Mouse (Mus musculus) lung, embryonic 16.5 days (tissue): ENCODE measurements around the gene Rgs12. TPM values are rescaled to one million over a fixed set of nuclear protein-coding genes. Genes with fewer than 3 reads are reported as not detected.
A peak's percentile ranks its signal among the peaks of the same experiment; 100 is the strongest.

Experiments
- ATAC-seq: fragments of 200-750 bp; cut with Nextera tagmentation; 2 replicates; pipeline ENCODE4 v1.8.0; 2017; ENCODE audit warnings: low read depth, mild to moderate bottlenecking, moderate library complexity
- H3K27ac ChIP-seq: fragments of 300-500 bp; sonication (generic); 2 replicates; pipeline ENCODE4 v1.5.1; 2014; ENCODE audit warnings: mild to moderate bottlenecking, control low read depth, low read length
- H3K27me3 ChIP-seq: fragments of 300-500 bp; sonication (generic); 2 replicates; pipeline ENCODE4 v1.6.1; 2014; ENCODE audit warnings: low read depth, low read length, mixed read lengths; ENCODE audit not compliant: control insufficient read depth, insufficient read depth
- H3K36me3 ChIP-seq: fragments of 300-500 bp; sonication (generic); 2 replicates; pipeline ENCODE4 v1.6.1; 2014; ENCODE audit warnings: low read length; ENCODE audit not compliant: control insufficient read depth, insufficient read depth
- H3K4me1 ChIP-seq: fragments of 300-500 bp; sonication (generic); replicated peaks from 2 replicates; pipeline ENCODE4 v1.6.1; 2014; ENCODE audit warnings: low read length, mixed read lengths; ENCODE audit not compliant: control insufficient read depth, insufficient read depth
- H3K4me2 ChIP-seq: fragments of 300-500 bp; sonication (generic); 2 replicates; pipeline ENCODE4 v1.6.1; 2014; ENCODE audit warnings: low read depth, low read length, control low read depth
- H3K4me3 ChIP-seq: fragments of 300-500 bp; sonication (generic); 2 replicates; pipeline ENCODE4 v1.5.1; 2014; ENCODE audit warnings: mild to moderate bottlenecking, low read length, control low read depth
- H3K9ac ChIP-seq: fragments of 300-500 bp; sonication (generic); 2 replicates; pipeline ENCODE4 v1.6.1; 2014; ENCODE audit warnings: low read length, control low read depth
- H3K9me3 ChIP-seq: fragments of 300-500 bp; sonication (generic); 2 replicates; pipeline ENCODE4 v1.6.1; 2016; ENCODE audit warnings: low read length; ENCODE audit not compliant: control insufficient read depth
- WGBS: fragments of 180-500 bp; shearing (Covaris S2); extraction: QIAGEN DNeasy Blood & Tissue Kit; methylation state at CpG from one replicate; pipeline ENCODE4 v1.1.7; 2014; 5-methylcytosine and 5-hydroxymethylcytosine counted together
- polyA plus RNA-seq: library from polyadenylated mRNA; unstranded; fragments of >200 nt; fragmentation: Nextera tagmentation; extraction: Ambion mirVana; gene quantifications from 2 replicates; pipeline ENCODE4 v1.2.1, GENCODE M21; 2015

Gene Rgs12
- polyA plus RNA-seq, 1 experiment from 2014 or later: 34.7 TPM

- Histone ChIP-seq H3K9ac (no peak overlapping the region), H3K27me3 (no peaks in the 10 kb centered on the region), H3K9me3 (0 out of 2 replicates have a peak, but pooled peaks cover 2% of the 10 kb centered on the region), H3K4me2 (no peak overlapping the region), H3K4me3 (no peak overlapping the region), H3K36me3 (no peaks in the 10 kb centered on the region), H3K27ac (no peak overlapping the region; the same call in 1 of the 2 replicates), H3K4me1 (peaks cover 14% of the 10 kb centered on the region)
- 83% methylated on average over 9 of the region's 9 CpGs for WGBS
- no peak for ATAC-seq
Measured at GRCm38 (mm10) chr5:34930151-34930975, 18.9 kb upstream of the Rgs12 start.

- no peak overlapping the region for H3K4me3 ChIP-seq
- no peak overlapping the region for H3K9ac ChIP-seq
- 0 out of 2 replicates have a peak, but pooled peaks cover 2% of the 10 kb centered on the region for H3K9me3 ChIP-seq
- no peaks in the 10 kb centered on the region for H3K36me3 ChIP-seq
- H3K4me1 ChIP-seq: peaks cover 14% of the 10 kb centered on the region
- no peak overlapping the region for H3K4me2 ChIP-seq
- peak overlapping the region; percentile 56 for H3K27ac ChIP-seq
- WGBS: 54% methylated on average over 2 of the region's 2 CpGs
- no peak for ATAC-seq
- H3K27me3 ChIP-seq: no peaks in the 10 kb centered on the region
Measured at GRCm38 (mm10) chr5:34931091-34931490, 18.2 kb upstream of the Rgs12 start.

GRCm38 (mm10) chr5:34931516-34932457 lies 17.5 kb upstream of the Rgs12 start:
- peak overlapping the region; percentile 56 for H3K27ac ChIP-seq
- no peak overlapping the region for H3K4me2 ChIP-seq
- no peak overlapping the region for H3K4me3 ChIP-seq
- 24% methylated on average over 11 of the region's 11 CpGs for WGBS
- H3K9me3 ChIP-seq: 0 out of 2 replicates have a peak, but pooled peaks cover 2% of the 10 kb centered on the region
- ATAC-seq: peak; percentile 76
- H3K4me1 ChIP-seq: peaks cover 14% of the 10 kb centered on the region
- no peaks in the 10 kb centered on the region for H3K36me3 ChIP-seq
- no peaks in the 10 kb centered on the region for H3K27me3 ChIP-seq
- no peak overlapping the region for H3K9ac ChIP-seq

GRCm38 (mm10) chr5:34932458-34932806 lies 16.8 kb upstream of the Rgs12 start:
- peak overlapping the region; percentile 56 for H3K27ac ChIP-seq
- ATAC-seq: peak; percentile 78

GRCm38 (mm10) chr5:34933461-34933860 lies 15.8 kb upstream of the Rgs12 start:
- H3K9ac ChIP-seq: no peak overlapping the region
- WGBS: 90% methylated on average over 1 of the region's 1 CpGs
- no peak overlapping the region for H3K27ac ChIP-seq
- 0 out of 2 replicates have a peak, but pooled peaks cover 2% of the 10 kb centered on the region for H3K9me3 ChIP-seq
- H3K4me2 ChIP-seq: no peak overlapping the region
- H3K27me3 ChIP-seq: no peaks in the 10 kb centered on the region
- H3K36me3 ChIP-seq: no peaks in the 10 kb centered on the region
- no peak for ATAC-seq
- peaks cover 14% of the 10 kb centered on the region for H3K4me1 ChIP-seq
- H3K4me3 ChIP-seq: no peak overlapping the region

More at GRCm38 (mm10) chr5:34932458-34932806, 16.8 kb upstream of the Rgs12 start:
- H3K4me3 ChIP-seq: no peak overlapping the region
- no peak overlapping the region for H3K9ac ChIP-seq
- no peaks in the 10 kb centered on the region for H3K27me3 ChIP-seq
- 36% methylated on average over 4 of the region's 4 CpGs for WGBS
- no peak overlapping the region for H3K4me2 ChIP-seq
- H3K36me3 ChIP-seq: no peaks in the 10 kb centered on the region
- 0 out of 2 replicates have a peak, but pooled peaks cover 2% of the 10 kb centered on the region for H3K9me3 ChIP-seq
- peaks cover 14% of the 10 kb centered on the region for H3K4me1 ChIP-seq

GRCm38 (mm10) chr5:34941710-34942470 lies 7.4 kb upstream of the Rgs12 start:
- no peaks in the 10 kb centered on the region; the same call in 1 of the 2 replicates for H3K27me3 ChIP-seq
- H3K4me1 ChIP-seq: no peaks in the 10 kb centered on the region
- no peak for ATAC-seq
- no peak overlapping the region for H3K4me2 ChIP-seq
- no peaks in the 10 kb centered on the region for H3K9me3 ChIP-seq
- no peaks in the 10 kb centered on the region for H3K36me3 ChIP-seq
- WGBS: 50% methylated on average over 10 of the region's 10 CpGs
- no peak overlapping the region for H3K4me3 ChIP-seq
- no peak overlapping the region for H3K9ac ChIP-seq
- H3K27ac ChIP-seq: no peak overlapping the region

- no peak overlapping the region for H3K4me3 ChIP-seq
- no peaks in the 10 kb centered on the region; the same call in 1 of the 2 replicates for H3K4me1 ChIP-seq
- no peak overlapping the region for H3K4me2 ChIP-seq
- no peak overlapping the region for H3K27ac ChIP-seq
- H3K36me3 ChIP-seq: no peaks in the 10 kb centered on the region
- H3K9me3 ChIP-seq: no peaks in the 10 kb centered on the region
- 71% methylated on average over 3 of the region's 3 CpGs for WGBS
- H3K9ac ChIP-seq: no peak overlapping the region
- no peak for ATAC-seq
- no peaks in the 10 kb centered on the region; the same call in 1 of the 2 replicates for H3K27me3 ChIP-seq
Measured at GRCm38 (mm10) chr5:34943428-34943827, 5.8 kb upstream of the Rgs12 start.

GRCm38 (mm10) chr5:34949769-34950211 lies 545 bp downstream of the Rgs12 start:
- peak overlapping the region; percentile 82 for H3K4me2 ChIP-seq
- H3K27ac ChIP-seq: peak overlapping the region; percentile 91
- no peaks in the 10 kb centered on the region for H3K9me3 ChIP-seq
- peak overlapping the region; percentile 96 for H3K9ac ChIP-seq
- peak overlapping the region; percentile 88 for H3K4me3 ChIP-seq
- no peaks in the 10 kb centered on the region; the same call in 1 of the 2 replicates for H3K27me3 ChIP-seq
- H3K4me1 ChIP-seq: peaks cover 17% of the 10 kb centered on the region
- WGBS: 1% methylated on average over 12 of the region's 12 CpGs
- peak; percentile 17 for ATAC-seq
- H3K36me3 ChIP-seq: no peaks in the 10 kb centered on the region
